8 mouse cellular contexts compared by ENCODE assay signal in genomic region chr2:23155777-23156607, GRCm38 (mm10). TPM values are rescaled to one million over a fixed set of nuclear protein-coding genes. Genes with fewer than 3 reads are reported as not detected.
DNase-seq lines count a peak whose midpoint lies in the region; ATAC-seq and TF ChIP-seq lines count a peak whose summit lies in the region.

Gene Mastl, minus strand, starts transcription at chr2:23156024.
Gene Yme1l1, plus strand, starts transcription at chr2:23156369.

- peak; percentile 99 for ATAC-seq in embryonic facial prominence, embryonic 13.5 days (ENCODE audit: insufficient number of reproducible peaks, insufficient read depth, low FRiP score, low TSS enrichment, low read depth)
- ATAC-seq in limb, embryonic 12.5 days (ENCODE audit: insufficient number of reproducible peaks, insufficient read depth, low FRiP score, low TSS enrichment, low read depth), result peak; percentile 98
- peak; percentile 99 for ATAC-seq in midbrain, embryonic 15.5 days (replicated peaks)

- no peaks in the 10 kb centered on the region for H3K27me3 ChIP-seq in embryonic facial prominence, embryonic 13.5 days
- H3K27me3 ChIP-seq in kidney, adult 2 months (replicated peaks; ENCODE audit: control insufficient read depth, insufficient read depth, low read length), result no peaks in the 10 kb centered on the region
- no peaks in the 10 kb centered on the region for H3K27me3 ChIP-seq in limb, embryonic 12.5 days
- H3K27me3 ChIP-seq in midbrain, embryonic 15.5 days (replicated peaks), result no peaks in the 10 kb centered on the region
- no peaks in the 10 kb centered on the region for H3K27me3 ChIP-seq in spleen, adult 2 months (ENCODE audit: control insufficient read depth, insufficient read depth, low read length)

- peak within 1 kb of the TSS; percentile 59 for H3K4me3 ChIP-seq in embryonic facial prominence, embryonic 13.5 days
- peak within 1 kb of the TSS; percentile 82 for H3K4me3 ChIP-seq in kidney, adult 2 months (ENCODE audit: insufficient read depth, low read depth, low read length)
- peak within 1 kb of the TSS; percentile 73 for H3K4me3 ChIP-seq in limb, embryonic 12.5 days (replicated peaks)
- peak within 1 kb of the TSS; percentile 93 for H3K4me3 ChIP-seq in midbrain, embryonic 15.5 days
- peak within 1 kb of the TSS; percentile 74 for H3K4me3 ChIP-seq in spleen, adult 2 months (ENCODE audit: extremely low read depth, insufficient read depth, insufficient read length)

- H3K4me2 ChIP-seq in embryonic facial prominence, embryonic 13.5 days, result peak within 1 kb of the TSS; percentile 85
- peak within 1 kb of the TSS; percentile 79 for H3K4me2 ChIP-seq in limb, embryonic 12.5 days
- peak within 1 kb of the TSS; percentile 87 for H3K4me2 ChIP-seq in midbrain, embryonic 15.5 days

- peaks cover 2% of the 10 kb centered on the region for H3K36me3 ChIP-seq in embryonic facial prominence, embryonic 13.5 days
- no peaks in the 10 kb centered on the region; the same call in 1 of the 2 replicates for H3K36me3 ChIP-seq in kidney, adult 2 months (ENCODE audit: control insufficient read depth, insufficient read depth, low read length)
- H3K36me3 ChIP-seq in limb, embryonic 12.5 days, result peaks cover 10% of the 10 kb centered on the region
- H3K36me3 ChIP-seq in midbrain, embryonic 15.5 days (replicated peaks), result no peaks in the 10 kb centered on the region
- H3K36me3 ChIP-seq in spleen, adult 2 months (ENCODE audit: control insufficient read depth, insufficient read depth, low read length), result no peaks in the 10 kb centered on the region

- H3K4me1 ChIP-seq in embryonic facial prominence, embryonic 13.5 days, result peaks cover 25% of the 10 kb centered on the region
- H3K4me1 ChIP-seq in kidney, adult 2 months (ENCODE audit: control insufficient read depth, insufficient read depth, low read length), result peaks cover 10% of the 10 kb centered on the region
- H3K4me1 ChIP-seq in limb, embryonic 12.5 days (replicated peaks), result peaks cover 19% of the 10 kb centered on the region
- H3K4me1 ChIP-seq in midbrain, embryonic 15.5 days, result peaks cover 31% of the 10 kb centered on the region
- peaks cover 9% of the 10 kb centered on the region; the same call in 1 of the 2 replicates for H3K4me1 ChIP-seq in spleen, adult 2 months (ENCODE audit: control insufficient read depth, insufficient read depth, insufficient read length)

- H3K9ac ChIP-seq in embryonic facial prominence, embryonic 13.5 days, result peak within 1 kb of the TSS; percentile 76
- H3K9ac ChIP-seq in limb, embryonic 12.5 days (replicated peaks), result peak within 1 kb of the TSS; percentile 74
- peak within 1 kb of the TSS; percentile 87 for H3K9ac ChIP-seq in midbrain, embryonic 15.5 days

- no peaks in the 10 kb centered on the region for H3K9me3 ChIP-seq in embryonic facial prominence, embryonic 13.5 days
- no peaks in the 10 kb centered on the region for H3K9me3 ChIP-seq in limb, embryonic 12.5 days
- H3K9me3 ChIP-seq in midbrain, embryonic 15.5 days, result no peaks in the 10 kb centered on the region

- TF ChIP-seq POLR2A in kidney, adult 2 months (IDR thresholded peaks at IDR 0.05; ENCODE audit: low read depth, low read length), result no peak
- TF ChIP-seq POLR2A in spleen, adult 2 months (IDR thresholded peaks at IDR 0.05; ENCODE audit: low read depth, low read length), result peak; percentile 46; the same call in 1 of the 2 replicates

- peak; percentile 99 for DNase-seq in 3134 (ENCODE audit: extremely low read depth, insufficient read length, low spot score)
- DNase-seq in adrenal gland, postnatal 36 days, result peak; percentile 99 to 100
- DNase-seq in heart, adult 18-20 months, result peak; percentile 94 to 99
- peak; percentile 98 for DNase-seq in kidney, adult 2 months
- peak; percentile 96 to 98 for DNase-seq in spleen, adult 2 months (ENCODE audit: low read depth in 1 of 2, low spot score in 2 of 2)

- H3K27ac ChIP-seq in embryonic facial prominence, embryonic 13.5 days, result peak within 1 kb of the TSS; percentile 99
- peak within 1 kb of the TSS; percentile 99 for H3K27ac ChIP-seq in kidney, adult 2 months (ENCODE audit: insufficient read depth, low read depth, low read length)
- H3K27ac ChIP-seq in limb, embryonic 12.5 days, result peak within 1 kb of the TSS; percentile 98
- H3K27ac ChIP-seq in midbrain, embryonic 15.5 days, result peak within 1 kb of the TSS; percentile 98
- H3K27ac ChIP-seq in spleen, adult 2 months (ENCODE audit: insufficient read depth, low read length), result peak within 1 kb of the TSS; percentile 99

- WGBS in embryonic facial prominence, embryonic 13.5 days, result 0% methylated on average over 61 of the region's 61 CpGs
- under 1% methylated on average over 61 of the region's 61 CpGs for WGBS in kidney, adult 2 months
- WGBS in limb, embryonic 12.5 days, result under 1% methylated on average over 61 of the region's 61 CpGs
- under 1% methylated on average over 61 of the region's 61 CpGs for WGBS in midbrain, embryonic 15.5 days
- 1% methylated on average over 61 of the region's 61 CpGs for WGBS in spleen, adult 2 months

- TF ChIP-seq CTCF in kidney, adult 2 months (conservative IDR thresholded peaks at IDR 0.05; ENCODE audit: insufficient read depth, insufficient read length, low read depth, low read length), result 0 out of 2 replicates have a peak, but pooled peaks have one; percentile 20
- no peak for TF ChIP-seq CTCF in spleen, adult 2 months (IDR thresholded peaks at IDR 0.05; ENCODE audit: extremely low read depth, insufficient read depth, insufficient read length, insufficient replicate concordance)

RNA-seq across cellular contexts. Expression of gene Mastl, which starts in this region (rescaled TPM):
- 1 to 10 TPM; 1.4 to 1.7 TPM for total RNA-seq in adrenal gland, postnatal 36 days (2021)
- 9.7 and 9.8 TPM in 2 replicates for polyA plus RNA-seq in embryonic facial prominence, embryonic 13.5 days (2015; fragmentation: Nextera tagmentation; extraction: Ambion mirVana)
- total RNA-seq in heart, adult 18-20 months (2021), result under 1 TPM; 0.22 to 0.36 TPM
- polyA plus RNA-seq in kidney, adult 2 months (2012; rRNA removed), result 0.19 and 0.22 TPM in 2 replicates
- polyA plus RNA-seq in limb, embryonic 12.5 days (2016; fragmentation: Nextera tagmentation; extraction: Ambion mirVana), result 13.7 and 15.5 TPM in 2 replicates
- 1.9 and 2.0 TPM in 2 replicates for polyA plus RNA-seq in midbrain, embryonic 15.5 days (2015; fragmentation: Nextera tagmentation; extraction: Ambion mirVana)
- polyA plus RNA-seq in spleen, adult 2 months (2012; rRNA removed), result 0.25 and 0.49 TPM in 2 replicates

RNA-seq across cellular contexts. Expression of gene Yme1l1, which starts in this region (rescaled TPM):
- total RNA-seq in adrenal gland, postnatal 36 days (2021), result 100 to 1,000 TPM; 115 to 126 TPM
- polyA plus RNA-seq in embryonic facial prominence, embryonic 13.5 days (2015; fragmentation: Nextera tagmentation; extraction: Ambion mirVana), result 81.1 and 89.1 TPM in 2 replicates
- total RNA-seq in heart, adult 18-20 months (2021), result 10 to 100 TPM; 67.5 to 69.0 TPM
- polyA plus RNA-seq in kidney, adult 2 months (2012; rRNA removed), result 5.0 and 7.7 TPM in 2 replicates
- 90.2 and 96.7 TPM in 2 replicates for polyA plus RNA-seq in limb, embryonic 12.5 days (2016; fragmentation: Nextera tagmentation; extraction: Ambion mirVana)
- polyA plus RNA-seq in midbrain, embryonic 15.5 days (2015; fragmentation: Nextera tagmentation; extraction: Ambion mirVana), result 57.3 and 64.6 TPM in 2 replicates
- polyA plus RNA-seq in spleen, adult 2 months (2012; rRNA removed), result 1.8 and 2.2 TPM in 2 replicates

Comparison
In these comparisons a context has a peak if more than half of its experiments do, and no peak if none do; other contexts are left out.
1. Peak in every context shown above with its lines: DNase-seq, ATAC-seq, H3K4me3 ChIP-seq and H3K27ac ChIP-seq.